Mouse (Mus musculus) midbrain, embryonic 14.5 days (tissue): ENCODE measurements around the gene Aqp2. TPM values are rescaled to one million over a fixed set of nuclear protein-coding genes. Genes with fewer than 3 reads are reported as not detected.

ENCODE experiments used
- ATAC-seq: fragments of 200-750 bp; cut with Nextera tagmentation; 2 replicates; pipeline ENCODE4 v1.8.0; 2017; ENCODE audit warnings: moderate number of reproducible peaks, moderate library complexity; ENCODE audit not compliant: low FRiP score, low TSS enrichment
- DNase-seq: peaks from one replicate; pipeline ENCODE4 v3.0.0-alpha.2; 2015
- H3K27ac ChIP-seq: fragments of 300-500 bp; sonication (generic); replicated peaks from 2 replicates; pipeline ENCODE4 v1.5.1; 2014; ENCODE audit warnings: mild to moderate bottlenecking, low read depth, low read length, moderate library complexity
- H3K27me3 ChIP-seq: fragments of 300-500 bp; sonication (generic); 2 replicates; pipeline ENCODE4 v1.6.1; 2014; ENCODE audit warnings: low read length, control low read depth, mixed read lengths; ENCODE audit not compliant: control insufficient read depth, insufficient read depth
- H3K36me3 ChIP-seq: fragments of 300-500 bp; sonication (generic); 2 replicates; pipeline ENCODE4 v1.6.1; 2014; ENCODE audit warnings: low read length, control low read depth; ENCODE audit not compliant: control insufficient read depth, insufficient read depth
- H3K4me1 ChIP-seq: fragments of 300-500 bp; sonication (generic); 2 replicates; pipeline ENCODE4 v1.6.1; 2014; ENCODE audit warnings: mild to moderate bottlenecking, antibody characterized with exemption, low read length, control low read depth; ENCODE audit not compliant: control insufficient read depth, insufficient read depth
- H3K4me2 ChIP-seq: fragments of 300-500 bp; sonication (generic); 2 replicates; pipeline ENCODE4 v1.6.1; 2014; ENCODE audit warnings: mild to moderate bottlenecking, low read length, moderate library complexity
- H3K4me3 ChIP-seq: fragments of 300-500 bp; sonication (generic); replicated peaks from 2 replicates; pipeline ENCODE4 v1.5.1; 2014; ENCODE audit warnings: low read depth, low read length
- H3K9ac ChIP-seq: fragments of 300-500 bp; sonication (generic); replicated peaks from 2 replicates; pipeline ENCODE4 v1.6.1; 2014; ENCODE audit warnings: mild to moderate bottlenecking, low read length, moderate library complexity
- H3K9me3 ChIP-seq: fragments of 300-500 bp; sonication (generic); 2 replicates; pipeline ENCODE4 v1.6.1; 2016; ENCODE audit warnings: low read length, control low read depth, mixed read lengths; ENCODE audit not compliant: control insufficient read depth
- WGBS: fragments of 180-500 bp; shearing (Covaris S2); extraction: QIAGEN DNeasy Blood & Tissue Kit; methylation state at CpG from one replicate; pipeline ENCODE4 v1.1.7; 2014; 5-methylcytosine and 5-hydroxymethylcytosine counted together
- polyA plus RNA-seq: library from polyadenylated mRNA; unstranded; fragments of >200 nt; fragmentation: Nextera tagmentation; extraction: Ambion mirVana; gene quantifications from 2 replicates; pipeline ENCODE4 v1.2.1, GENCODE M21; 2014

Aqp2 gene
- polyA plus RNA-seq, 1 experiment from 2014 or later, result not detected

DNA sequence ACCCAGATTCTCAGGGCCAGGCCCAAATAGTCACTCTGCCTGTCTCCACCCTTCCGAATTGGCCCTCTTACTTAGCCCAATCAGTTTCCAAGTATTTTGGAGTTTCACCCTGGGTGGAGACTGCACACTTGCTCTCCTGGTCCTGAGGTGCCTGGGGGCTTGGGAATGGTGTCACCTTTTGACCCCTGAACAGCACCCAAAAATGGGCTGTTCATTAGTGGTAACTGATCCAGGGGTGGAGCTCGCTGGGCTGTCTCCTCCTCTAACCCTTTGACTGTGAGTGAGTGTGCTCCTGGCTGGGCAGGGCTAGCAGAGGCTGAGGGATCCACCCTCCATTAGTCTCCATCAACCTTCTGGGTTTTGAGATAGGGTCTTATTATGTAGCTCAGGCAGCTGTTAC lies 29.0 kb upstream of the Aqp2 start:
- Histone ChIP-seq H3K9me3 (no peaks in the 10 kb centered on the region), H3K27me3 (no peaks in the 10 kb centered on the region), H3K36me3 (no peaks in the 10 kb centered on the region), H3K4me2 (no peak overlapping the region), H3K4me3 (no peak overlapping the region), H3K9ac (no peak overlapping the region), H3K27ac (no peak overlapping the region), H3K4me1 (0 out of 2 replicates have a peak, but pooled peaks cover 3% of the 10 kb centered on the region)
- WGBS, result 61% methylated on average over 2 of the region's 2 CpGs
- ATAC-seq (no peak), DNase-seq (no peak)

- DNase-seq (no peak), ATAC-seq (no peak)
- no peaks in the 10 kb centered on the region for H3K4me1 ChIP-seq
- no peak overlapping the region for H3K4me3 ChIP-seq
- H3K9ac ChIP-seq, result no peak overlapping the region
- WGBS, result 87% methylated on average over 6 of the region's 6 CpGs
- H3K4me2 ChIP-seq, result no peak overlapping the region
- no peaks in the 10 kb centered on the region for H3K36me3 ChIP-seq
- no peaks in the 10 kb centered on the region for H3K27me3 ChIP-seq
- no peak overlapping the region for H3K27ac ChIP-seq
- no peaks in the 10 kb centered on the region for H3K9me3 ChIP-seq
Observed at GRCm38 (mm10) chr15:99553767-99554166, 25.1 kb upstream of the Aqp2 start.

GRCm38 (mm10) chr15:99558947-99559346 lies 19.9 kb upstream of the Aqp2 start:
- no peak overlapping the region for H3K9ac ChIP-seq
- WGBS, result 96% methylated on average over 1 of the region's 1 CpGs
- H3K9me3 ChIP-seq, result no peaks in the 10 kb centered on the region
- no peaks in the 10 kb centered on the region for H3K4me1 ChIP-seq
- no peak overlapping the region for H3K4me3 ChIP-seq
- no peak for ATAC-seq
- H3K27me3 ChIP-seq, result no peaks in the 10 kb centered on the region
- H3K27ac ChIP-seq, result no peak overlapping the region
- no peaks in the 10 kb centered on the region for H3K36me3 ChIP-seq
- no peak overlapping the region for H3K4me2 ChIP-seq
- DNase-seq, result no peak

- H3K27ac ChIP-seq, result no peak overlapping the region
- H3K36me3 ChIP-seq, result no peaks in the 10 kb centered on the region
- 80% methylated on average over 10 of the region's 10 CpGs for WGBS
- DNase-seq, result no peak
- no peaks in the 10 kb centered on the region for H3K27me3 ChIP-seq
- H3K4me2 ChIP-seq, result no peak overlapping the region
- ATAC-seq, result no peak
- no peaks in the 10 kb centered on the region for H3K4me1 ChIP-seq
- H3K9ac ChIP-seq, result no peak overlapping the region
- H3K4me3 ChIP-seq, result no peak overlapping the region
- H3K9me3 ChIP-seq, result no peaks in the 10 kb centered on the region
Observed at GRCm38 (mm10) chr15:99560246-99560645, 18.6 kb upstream of the Aqp2 start.

GRCm38 (mm10) chr15:99567371-99567770 lies 11.5 kb upstream of the Aqp2 start:
- Histone ChIP-seq H3K9me3 (no peaks in the 10 kb centered on the region), H3K36me3 (no peaks in the 10 kb centered on the region), H3K9ac (no peak overlapping the region), H3K4me1 (no peaks in the 10 kb centered on the region), H3K4me3 (no peak overlapping the region), H3K27me3 (no peaks in the 10 kb centered on the region), H3K4me2 (no peak overlapping the region), H3K27ac (no peak overlapping the region)
- DNase-seq, result no peak
- WGBS, result 67% methylated on average over 4 of the region's 4 CpGs
- ATAC-seq, result no peak

- 44% methylated on average over 6 of the region's 6 CpGs for WGBS
- H3K4me2 ChIP-seq, result no peak overlapping the region
- no peaks in the 10 kb centered on the region for H3K9me3 ChIP-seq
- no peak for ATAC-seq
- no peaks in the 10 kb centered on the region for H3K4me1 ChIP-seq
- H3K27ac ChIP-seq, result no peak overlapping the region
- no peak overlapping the region for H3K9ac ChIP-seq
- no peaks in the 10 kb centered on the region for H3K36me3 ChIP-seq
- no peak overlapping the region for H3K4me3 ChIP-seq
- no peaks in the 10 kb centered on the region for H3K27me3 ChIP-seq
- no peak for DNase-seq
Observed at GRCm38 (mm10) chr15:99568682-99569081, 10.2 kb upstream of the Aqp2 start.

GRCm38 (mm10) chr15:99569123-99569522 lies 9.7 kb upstream of the Aqp2 start:
- DNase-seq (no peak), ATAC-seq (no peak)
- Histone ChIP-seq H3K4me1 (no peaks in the 10 kb centered on the region), H3K27me3 (no peaks in the 10 kb centered on the region), H3K9ac (no peak overlapping the region), H3K36me3 (no peaks in the 10 kb centered on the region), H3K9me3 (no peaks in the 10 kb centered on the region), H3K4me3 (no peak overlapping the region), H3K4me2 (no peak overlapping the region), H3K27ac (no peak overlapping the region)
- 86% methylated on average over 10 of the region's 10 CpGs for WGBS

DNA sequence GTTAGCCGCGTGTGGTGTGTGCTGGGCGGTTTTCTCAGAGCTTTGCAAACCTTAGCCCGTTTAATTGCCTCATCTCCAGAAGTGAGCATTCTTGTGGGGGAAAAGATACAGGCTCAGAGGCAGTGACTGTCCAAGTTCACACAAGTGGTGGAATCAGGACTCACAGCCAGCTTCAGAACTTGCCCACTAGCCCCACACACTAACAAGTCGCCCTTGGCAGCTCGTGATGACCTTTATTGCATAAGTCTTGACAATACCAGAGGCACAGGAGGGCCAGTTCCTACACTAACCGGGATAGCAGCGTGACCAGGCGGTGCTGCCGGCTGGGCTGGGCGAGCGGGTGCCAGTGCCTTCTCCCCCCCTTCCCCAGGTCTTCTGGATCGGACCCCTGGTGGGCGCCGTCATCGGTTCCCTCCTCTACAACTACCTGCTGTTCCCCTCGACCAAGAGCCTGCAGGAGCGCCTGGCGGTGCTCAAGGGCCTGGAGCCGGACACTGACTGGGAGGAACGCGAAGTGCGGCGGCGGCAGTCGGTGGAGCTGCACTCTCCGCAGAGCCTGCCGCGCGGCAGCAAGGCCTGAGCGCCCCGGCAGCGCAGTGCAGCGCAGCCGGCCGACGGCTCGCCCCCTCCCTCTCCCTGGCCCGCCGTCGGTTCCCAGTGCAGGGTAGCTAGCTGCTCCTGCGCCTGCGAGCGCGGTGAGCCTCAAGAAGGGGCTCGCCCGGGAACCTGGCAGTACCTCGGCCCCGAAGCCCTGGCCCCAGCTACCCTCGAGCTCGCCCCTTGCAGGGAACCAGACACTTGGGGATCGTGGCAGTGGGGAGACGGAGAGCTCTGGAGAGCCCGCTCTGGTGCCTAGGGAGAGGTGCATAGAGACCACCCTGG lies 4.8 kb downstream of the Aqp2 start:
- peak; percentile 20; the same call in 1 of the 2 replicates for ATAC-seq
- DNase-seq, result peak; percentile 78

More for the DNA sequence above, 4.8 kb downstream of the Aqp2 start:
- Histone ChIP-seq H3K4me1 (peaks cover 15% of the 10 kb centered on the region; the same call in 1 of the 2 replicates), H3K36me3 (no peaks in the 10 kb centered on the region), H3K4me2 (peak overlapping the region; percentile 53), H3K9me3 (no peaks in the 10 kb centered on the region), H3K27me3 (peaks cover 66% of the 10 kb centered on the region), H3K4me3 (peak overlapping the region; percentile 25), H3K9ac (peak overlapping the region; percentile 20; the same call in 1 of the 2 replicates), H3K27ac (no peak overlapping the region)
- WGBS, result 2% methylated on average over 54 of the region's 54 CpGs
